Mouse (Mus musculus) forebrain, embryonic 12.5 days (tissue): ENCODE measurements around the gene Zfp710. TPM values are rescaled to one million over a fixed set of nuclear protein-coding genes. Genes with fewer than 3 reads are reported as not detected.

ENCODE experiments used
- ATAC-seq: fragments of 200-750 bp; cut with Nextera tagmentation; 2 replicates; pipeline ENCODE4 v1.8.0; 2017; ENCODE audit warnings: moderate TSS enrichment; ENCODE audit not compliant: low FRiP score
- H3K27ac ChIP-seq: fragments of 300-500 bp; sonication (generic); 2 replicates; pipeline ENCODE4 v1.5.1; 2016; ENCODE audit warnings: mild to moderate bottlenecking
- H3K27me3 ChIP-seq: fragments of 300-500 bp; sonication (generic); 2 replicates; pipeline ENCODE4 v1.6.1; 2016; ENCODE audit warnings: mild to moderate bottlenecking
- H3K36me3 ChIP-seq: fragments of 300-500 bp; sonication (generic); replicated peaks from 2 replicates; pipeline ENCODE4 v1.6.1; 2016; ENCODE audit warnings: mild to moderate bottlenecking
- H3K4me1 ChIP-seq: fragments of 300-500 bp; sonication (generic); 2 replicates; pipeline ENCODE4 v1.6.1; 2016
- H3K4me2 ChIP-seq: fragments of 300-500 bp; sonication (generic); 2 replicates; pipeline ENCODE4 v1.6.1; 2016; ENCODE audit warnings: mild to moderate bottlenecking, moderate library complexity
- H3K4me3 ChIP-seq: fragments of 300-500 bp; sonication (generic); replicated peaks from 2 replicates; pipeline ENCODE4 v1.5.1; 2016; ENCODE audit warnings: mild to moderate bottlenecking
- H3K9ac ChIP-seq: fragments of 300-500 bp; sonication (generic); 2 replicates; pipeline ENCODE4 v1.6.1; 2016; ENCODE audit warnings: mild to moderate bottlenecking
- H3K9me3 ChIP-seq: fragments of 300-500 bp; sonication (generic); 2 replicates; pipeline ENCODE4 v1.6.1; 2016
- WGBS: fragments of 180-500 bp; shearing (Covaris S2); methylation state at CpG from one replicate; pipeline ENCODE4 v1.1.7; 2016; 5-methylcytosine and 5-hydroxymethylcytosine counted together
- polyA plus RNA-seq: library from polyadenylated mRNA; unstranded; fragments of >200 nt; fragmentation: Nextera tagmentation; extraction: Ambion mirVana; gene quantifications from 2 replicates; pipeline ENCODE4 v1.2.1, GENCODE M21; 2016

Gene Zfp710
- polyA plus RNA-seq, 1 experiment from 2014 or later: 30.5 TPM

DNA sequence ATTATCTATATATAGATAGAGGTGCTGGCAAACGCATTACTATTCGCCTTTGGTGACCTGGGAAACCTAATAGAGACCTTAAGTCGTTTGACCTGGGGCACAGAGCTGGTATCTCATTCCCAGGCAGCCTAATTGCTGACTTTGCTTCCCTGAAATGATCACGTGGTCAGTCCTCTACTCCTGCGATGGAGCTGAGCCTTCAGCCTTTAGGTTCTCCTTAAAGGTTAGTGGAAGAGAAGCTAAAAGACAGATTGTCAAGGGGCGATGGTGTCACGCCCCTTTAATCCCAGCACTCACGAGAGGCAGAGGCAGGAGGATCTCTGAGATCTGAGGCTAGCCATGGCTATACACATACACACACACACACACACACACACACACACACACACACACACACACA is 5.9 kb downstream of the Zfp710 start:
- H3K9ac ChIP-seq: no peak overlapping the region
- H3K36me3 ChIP-seq: 0 out of 2 replicates have a peak, but pooled peaks cover 6% of the 10 kb centered on the region
- no peaks in the 10 kb centered on the region for H3K27me3 ChIP-seq
- H3K9me3 ChIP-seq: no peaks in the 10 kb centered on the region
- H3K4me1 ChIP-seq: peaks cover 69% of the 10 kb centered on the region
- whole genome bisulfite sequencing: 95% methylated on average over 8 of the region's 8 CpGs
- no peak overlapping the region for H3K27ac ChIP-seq
- H3K4me2 ChIP-seq: no peak overlapping the region
- ATAC-seq: no peak
- no peak overlapping the region for H3K4me3 ChIP-seq

DNA sequence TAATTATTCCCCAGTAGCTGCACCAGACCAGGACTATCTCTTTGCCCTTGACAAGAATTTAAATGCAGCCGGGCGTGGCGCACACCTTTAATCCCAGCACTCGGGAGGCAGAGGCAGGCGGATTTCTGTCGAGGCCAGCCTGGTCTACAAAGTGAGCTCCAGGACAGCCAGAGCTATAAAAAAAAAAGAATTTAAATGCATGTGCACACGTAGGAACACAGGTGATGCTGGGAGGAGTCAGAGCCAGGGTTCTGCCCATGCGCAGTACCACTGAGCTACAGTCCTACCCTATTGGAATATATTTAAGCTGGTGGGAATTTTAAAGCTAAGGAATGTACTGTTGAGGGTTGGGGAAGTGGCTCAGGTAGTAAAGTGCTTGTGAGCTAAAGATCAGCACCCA is 6.4 kb downstream of the Zfp710 start:
- no peak for ATAC-seq
- no peak overlapping the region for H3K4me2 ChIP-seq
- peaks cover 73% of the 10 kb centered on the region for H3K4me1 ChIP-seq
- H3K9ac ChIP-seq: no peak overlapping the region
- 95% methylated on average over 8 of the region's 8 CpGs for WGBS
- H3K27ac ChIP-seq: no peak overlapping the region
- no peaks in the 10 kb centered on the region for H3K9me3 ChIP-seq
- H3K27me3 ChIP-seq: no peaks in the 10 kb centered on the region
- H3K4me3 ChIP-seq: no peak overlapping the region
- 0 out of 2 replicates have a peak, but pooled peaks cover 6% of the 10 kb centered on the region for H3K36me3 ChIP-seq

DNA sequence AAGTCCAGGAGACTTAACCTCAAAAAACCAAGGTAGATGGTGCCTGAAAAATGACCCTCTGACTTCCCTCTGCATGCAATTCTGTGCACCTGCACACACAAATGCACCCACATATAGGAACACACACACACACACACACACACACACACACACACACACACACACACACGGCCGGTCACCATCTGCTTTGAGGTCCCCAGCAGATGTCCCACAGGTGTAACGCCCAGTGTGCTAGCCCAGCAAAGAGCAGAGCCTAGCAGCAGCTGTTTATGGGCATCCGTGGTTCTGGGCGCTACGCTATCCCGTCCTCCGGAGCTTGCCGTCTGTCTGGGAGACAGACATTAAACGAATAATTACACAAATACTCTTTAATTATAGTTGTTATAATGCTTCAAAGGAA is 6.9 kb downstream of the Zfp710 start:
- H3K4me2 ChIP-seq: peak overlapping the region; percentile 32

DNA sequence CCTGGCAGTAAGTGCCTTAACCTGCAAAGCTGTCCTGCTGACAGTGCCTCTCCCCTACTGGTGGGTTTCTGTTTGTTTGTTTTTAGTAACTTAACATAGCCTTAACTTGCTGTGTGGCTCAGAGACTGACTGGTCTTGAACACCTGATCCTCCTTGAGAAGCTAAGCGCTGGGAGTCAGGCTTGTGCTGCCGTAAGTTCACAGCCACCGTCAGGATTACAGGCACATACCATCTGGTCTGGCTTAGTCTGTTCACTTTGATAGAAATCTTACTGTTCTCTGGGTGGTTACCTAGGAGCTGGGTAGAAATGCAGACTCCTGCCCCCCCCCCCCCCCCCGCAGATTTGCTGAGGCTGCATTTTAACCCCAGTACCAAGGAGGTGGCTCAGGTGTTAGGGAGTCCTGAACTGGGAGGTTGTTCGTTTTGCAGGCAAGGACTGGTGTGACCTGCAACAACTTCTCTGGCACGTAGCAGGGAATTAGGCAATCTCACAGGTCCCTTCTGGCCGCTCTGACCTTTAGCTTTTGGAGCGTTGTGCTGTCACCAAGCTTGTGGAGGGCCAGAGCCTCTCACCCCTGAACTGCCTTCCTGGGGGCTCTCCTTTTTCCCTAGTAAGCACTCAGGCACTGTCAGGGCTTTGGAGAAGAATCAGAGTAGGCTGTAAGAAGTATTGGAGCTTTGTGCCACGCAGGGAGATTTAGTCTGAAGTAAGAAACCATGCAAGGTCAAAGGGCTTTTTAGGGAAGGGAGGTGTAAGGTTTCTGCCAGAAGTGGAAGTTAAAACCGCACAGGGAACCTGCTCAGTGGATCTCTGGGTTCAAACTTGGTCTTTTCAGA is 7.8 kb downstream of the Zfp710 start:
- Histone ChIP-seq H3K4me2 (0 out of 2 replicates have a peak overlapping the region, but pooled peaks have one; percentile 32), H3K27ac (no peak overlapping the region), H3K36me3 (0 out of 2 replicates have a peak, but pooled peaks cover 6% of the 10 kb centered on the region), H3K9ac (peak overlapping the region; percentile 21; the same call in 1 of the 2 replicates), H3K4me3 (no peak overlapping the region), H3K4me1 (peaks cover 79% of the 10 kb centered on the region), H3K9me3 (no peaks in the 10 kb centered on the region), H3K27me3 (no peaks in the 10 kb centered on the region)
- 52% methylated on average over 10 of the region's 10 CpGs for WGBS
- ATAC-seq: no peak

More for the DNA sequence above, 6.9 kb downstream of the Zfp710 start:
- WGBS: 50% methylated on average over 10 of the region's 10 CpGs
- no peak overlapping the region for H3K9ac ChIP-seq
- no peak overlapping the region for H3K27ac ChIP-seq
- H3K4me3 ChIP-seq: no peak overlapping the region
- no peaks in the 10 kb centered on the region for H3K27me3 ChIP-seq
- H3K4me1 ChIP-seq: peaks cover 77% of the 10 kb centered on the region
- no peak for ATAC-seq
- H3K9me3 ChIP-seq: no peaks in the 10 kb centered on the region
- H3K36me3 ChIP-seq: 0 out of 2 replicates have a peak, but pooled peaks cover 6% of the 10 kb centered on the region

DNA sequence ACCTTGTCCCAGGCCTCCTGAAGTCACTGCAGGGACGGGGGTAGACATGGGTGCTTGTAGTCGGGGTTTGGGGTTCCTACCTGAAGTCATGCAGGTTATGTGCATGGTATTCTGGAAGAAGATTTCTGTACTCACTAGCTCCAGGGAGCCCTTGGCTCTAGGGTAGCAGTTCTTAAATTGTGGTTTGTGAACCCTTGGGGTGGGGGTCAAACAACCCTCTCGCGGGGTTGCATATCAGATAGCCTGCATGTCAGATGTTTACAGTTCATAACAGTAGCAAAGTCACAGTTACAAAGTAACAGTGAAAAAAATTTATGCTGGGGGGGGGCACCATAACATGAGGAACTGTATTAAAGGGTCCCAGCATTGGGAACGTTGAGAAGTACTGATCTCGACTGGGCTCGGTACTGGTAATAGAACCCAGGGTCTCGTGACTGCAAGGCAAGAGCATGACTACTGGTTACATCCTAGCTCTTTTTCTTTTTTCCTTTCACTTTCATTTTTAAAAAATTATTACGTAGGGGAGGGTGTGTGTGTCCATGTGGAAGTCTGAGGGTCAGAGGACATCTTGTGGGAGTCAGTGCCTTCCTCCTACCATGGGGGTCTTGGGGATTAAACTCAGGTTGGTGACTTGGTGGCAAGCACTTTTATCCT is 8.6 kb downstream of the Zfp710 start:
- H3K4me1 ChIP-seq: peaks cover 72% of the 10 kb centered on the region
- H3K9me3 ChIP-seq: no peaks in the 10 kb centered on the region
- H3K4me3 ChIP-seq: no peak overlapping the region
- no peak overlapping the region for H3K9ac ChIP-seq
- no peak overlapping the region for H3K27ac ChIP-seq
- H3K4me2 ChIP-seq: no peak overlapping the region
- no peak for ATAC-seq
- no peaks in the 10 kb centered on the region for H3K27me3 ChIP-seq
- 0 out of 2 replicates have a peak, but pooled peaks cover 6% of the 10 kb centered on the region for H3K36me3 ChIP-seq
- 85% methylated on average over 9 of the region's 9 CpGs for WGBS

DNA sequence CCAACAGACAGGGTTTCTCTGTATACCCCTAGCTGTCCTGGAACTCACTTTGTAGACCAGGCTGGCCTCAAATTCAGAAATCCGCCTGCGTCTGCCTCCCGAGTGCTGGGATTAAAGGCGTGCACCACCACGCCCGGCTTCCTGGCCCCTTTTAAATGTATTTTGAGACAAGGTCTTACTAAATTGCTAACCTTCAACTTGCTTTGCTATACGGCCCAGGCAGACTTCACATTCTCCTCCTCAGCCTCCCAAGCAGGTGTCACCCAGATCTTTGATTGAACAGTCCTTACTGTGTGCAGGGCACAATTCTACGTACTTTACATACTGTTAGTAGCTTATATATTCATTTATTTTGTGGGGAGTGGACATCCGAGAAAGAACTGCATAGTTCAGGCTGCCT is 9.2 kb downstream of the Zfp710 start:
- Histone ChIP-seq H3K27ac (no peak overlapping the region), H3K4me3 (no peak overlapping the region), H3K9me3 (no peaks in the 10 kb centered on the region), H3K4me2 (no peak overlapping the region), H3K9ac (no peak overlapping the region), H3K36me3 (peaks cover 6% of the 10 kb centered on the region; the same call in 1 of the 2 replicates), H3K4me1 (peaks cover 66% of the 10 kb centered on the region), H3K27me3 (no peaks in the 10 kb centered on the region)
- 86% methylated on average over 9 of the region's 9 CpGs for WGBS
- ATAC-seq: no peak

DNA sequence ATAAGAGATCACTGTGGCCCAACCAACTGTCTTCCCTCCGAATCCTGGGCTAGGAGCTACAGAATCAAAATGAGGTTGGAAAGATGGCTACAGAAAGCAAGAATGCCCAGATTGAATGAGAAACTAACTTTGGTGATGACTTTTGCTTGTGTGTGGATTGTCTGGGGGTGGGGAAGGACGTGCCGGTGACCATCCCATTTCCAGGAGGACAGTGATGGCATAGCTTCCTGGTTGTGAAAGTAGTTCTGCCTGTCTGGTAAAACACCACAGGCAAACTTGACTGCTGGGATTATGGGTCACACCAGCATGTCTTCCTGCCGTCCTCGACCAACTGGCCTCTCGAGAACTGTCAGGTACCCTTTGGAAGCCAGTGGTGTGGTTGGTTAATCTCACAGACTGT is 10.5 kb downstream of the Zfp710 start:
- Histone ChIP-seq H3K9me3 (no peaks in the 10 kb centered on the region), H3K9ac (no peak overlapping the region), H3K4me3 (no peak overlapping the region), H3K36me3 (peaks cover 6% of the 10 kb centered on the region; the same call in 1 of the 2 replicates), H3K4me2 (no peak overlapping the region), H3K27me3 (no peaks in the 10 kb centered on the region), H3K4me1 (peaks cover 58% of the 10 kb centered on the region), H3K27ac (no peak overlapping the region)
- WGBS: 78% methylated on average over 6 of the region's 6 CpGs
- no peak for ATAC-seq

DNA sequence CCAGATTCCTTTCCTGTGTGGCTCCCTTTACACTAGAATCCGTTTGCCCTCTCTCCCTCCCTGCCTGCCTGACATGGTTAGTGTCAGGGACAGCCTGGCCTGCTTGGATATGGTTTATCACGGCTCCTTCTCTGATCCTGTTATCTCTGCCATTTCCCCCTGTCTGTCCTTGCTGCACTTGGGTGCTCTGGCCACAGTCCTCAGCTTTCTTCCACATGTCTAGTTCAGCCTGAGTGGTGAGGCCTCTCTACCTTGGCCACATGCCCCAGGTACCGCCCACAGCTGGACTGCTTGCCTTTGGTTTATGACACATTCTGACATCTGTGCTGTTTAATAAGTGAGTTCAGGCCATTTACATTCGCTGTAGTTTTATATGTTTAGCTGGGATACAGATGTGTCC is 11.1 kb downstream of the Zfp710 start:
- Histone ChIP-seq H3K4me2 (no peak overlapping the region), H3K4me3 (no peak overlapping the region), H3K9ac (no peak overlapping the region), H3K36me3 (peaks cover 1% of the 10 kb centered on the region; the same call in 1 of the 2 replicates), H3K9me3 (no peaks in the 10 kb centered on the region), H3K27me3 (no peaks in the 10 kb centered on the region), H3K27ac (no peak overlapping the region), H3K4me1 (peaks cover 60% of the 10 kb centered on the region)
- ATAC-seq: no peak
- WGBS: 75% methylated on average over 4 of the region's 4 CpGs

DNA sequence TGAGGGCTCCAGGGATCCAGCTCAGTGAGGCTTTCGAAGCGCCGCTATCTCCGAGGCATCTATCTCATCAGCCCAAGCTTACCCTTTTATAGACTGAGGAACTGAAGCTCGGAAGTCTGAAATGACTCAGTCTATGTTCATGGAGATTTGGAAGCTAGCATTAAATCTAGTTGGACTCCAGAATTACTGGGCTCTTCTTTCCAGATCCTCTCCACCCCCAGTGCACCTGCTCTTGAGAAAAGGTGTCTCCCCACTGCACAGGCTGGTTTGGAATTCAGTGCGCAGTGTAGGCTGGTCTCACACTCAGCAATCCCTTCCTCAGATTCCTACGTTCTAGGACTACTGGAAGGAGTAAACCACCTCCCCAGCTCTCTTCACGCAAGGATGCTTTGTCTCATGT is 15.1 kb downstream of the Zfp710 start:
- Histone ChIP-seq H3K9me3 (no peaks in the 10 kb centered on the region), H3K27ac (no peak overlapping the region)
- WGBS: 96% methylated on average over 8 of the region's 8 CpGs

DNA sequence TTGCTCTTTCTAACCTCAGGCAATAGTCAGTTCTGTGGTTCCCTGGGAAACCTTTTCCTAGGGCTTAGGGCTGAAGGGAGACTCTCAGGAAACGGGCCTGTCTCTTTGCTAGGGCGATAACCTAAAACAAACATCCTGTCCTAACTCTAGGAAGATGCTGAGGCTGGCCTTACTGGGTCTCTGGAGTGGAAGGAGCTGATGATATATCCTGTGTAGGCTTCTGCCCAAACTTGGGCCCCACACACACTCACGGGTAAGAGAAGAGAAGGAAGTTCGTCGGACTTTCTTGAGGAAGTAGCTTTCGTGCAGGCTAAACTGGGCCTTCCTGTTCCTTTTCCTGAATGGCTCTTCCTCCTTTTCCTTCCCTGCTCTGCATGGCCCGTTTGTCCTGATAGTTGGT is 19.6 kb downstream of the Zfp710 start:
- no peak overlapping the region for H3K9ac ChIP-seq
- no peaks in the 10 kb centered on the region for H3K27me3 ChIP-seq
- H3K4me3 ChIP-seq: no peak overlapping the region
- 77% methylated on average over 7 of the region's 7 CpGs for WGBS
- no peak overlapping the region for H3K4me2 ChIP-seq
- no peak for ATAC-seq
- peaks cover 46% of the 10 kb centered on the region for H3K4me1 ChIP-seq
- peak overlapping the region; percentile 63; the same call in 1 of the 2 replicates for H3K27ac ChIP-seq
- no peaks in the 10 kb centered on the region for H3K9me3 ChIP-seq
- peaks cover 14% of the 10 kb centered on the region for H3K36me3 ChIP-seq

More for the DNA sequence above, 15.1 kb downstream of the Zfp710 start:
- Histone ChIP-seq H3K27me3 (no peaks in the 10 kb centered on the region), H3K4me2 (no peak overlapping the region), H3K4me1 (peaks cover 35% of the 10 kb centered on the region), H3K9ac (no peak overlapping the region), H3K4me3 (no peak overlapping the region), H3K36me3 (peaks cover 14% of the 10 kb centered on the region)
- no peak for ATAC-seq

DNA sequence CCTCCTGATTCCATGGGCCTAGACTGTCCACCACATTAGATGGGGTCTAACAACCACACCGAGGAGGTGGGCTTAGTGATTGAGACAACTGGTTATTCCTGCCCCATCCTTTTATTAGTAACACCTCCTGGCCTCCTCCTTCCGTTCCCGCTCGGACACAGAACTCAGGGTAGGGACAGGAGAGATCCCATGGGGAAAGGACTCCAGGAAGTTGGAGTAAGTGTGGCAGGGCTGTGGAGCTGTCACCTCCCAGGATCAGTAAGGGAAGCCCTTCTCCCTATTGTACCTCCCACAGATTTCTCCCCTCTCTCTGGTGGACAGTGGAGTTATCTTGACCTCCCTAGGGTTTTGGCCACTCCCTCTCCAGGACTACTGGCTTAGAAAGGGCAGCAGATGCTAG is 22.4 kb downstream of the Zfp710 start:
- WGBS: 93% methylated on average over 4 of the region's 4 CpGs
- Histone ChIP-seq H3K4me2 (no peak overlapping the region), H3K4me3 (no peak overlapping the region), H3K9ac (no peak overlapping the region), H3K27me3 (no peaks in the 10 kb centered on the region), H3K9me3 (no peaks in the 10 kb centered on the region), H3K4me1 (peaks cover 47% of the 10 kb centered on the region), H3K36me3 (0 out of 2 replicates have a peak, but pooled peaks cover 5% of the 10 kb centered on the region), H3K27ac (no peak overlapping the region)
- no peak for ATAC-seq

DNA sequence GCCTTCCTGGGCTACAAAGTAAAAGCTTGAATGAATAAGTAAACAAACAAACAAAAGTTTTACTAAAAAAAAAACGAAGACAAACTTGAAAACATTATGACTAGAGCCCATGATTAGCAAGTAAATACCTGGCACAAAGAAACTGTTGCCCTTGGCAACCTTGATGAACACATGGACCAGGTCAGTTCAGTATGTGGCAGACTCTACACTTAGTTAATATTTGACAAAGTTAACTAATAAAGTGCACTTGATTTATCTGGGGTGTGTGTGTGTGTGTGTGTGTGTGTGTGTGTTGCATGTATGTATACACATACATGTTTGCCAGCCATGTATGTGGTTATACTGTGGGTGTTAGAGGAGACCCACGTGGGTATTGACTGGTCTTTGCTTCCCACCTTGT is 25.1 kb downstream of the Zfp710 start:
- no peak for ATAC-seq

More for the DNA sequence above, 25.1 kb downstream of the Zfp710 start:
- Histone ChIP-seq H3K27ac (no peak overlapping the region), H3K9ac (no peak overlapping the region), H3K4me2 (no peak overlapping the region), H3K9me3 (no peaks in the 10 kb centered on the region), H3K36me3 (peaks cover 8% of the 10 kb centered on the region; the same call in 1 of the 2 replicates), H3K4me1 (peaks cover 45% of the 10 kb centered on the region), H3K27me3 (no peaks in the 10 kb centered on the region), H3K4me3 (no peak overlapping the region)
- WGBS: 70% methylated on average over 2 of the region's 2 CpGs
